Mouse (Mus musculus): ENCODE data around the gene Narf.

GRCm38 (mm10) chr11:121282911-121283310 lies 45.9 kb downstream of the Narf start:
- TF ChIP-seq USF1 (IDR thresholded peaks at IDR 0.05; ENCODE audit: low read depth) (no peak), MAX (IDR thresholded peaks at IDR 0.05) (no peak), CTCF (IDR thresholded peaks at IDR 0.05; ENCODE audit: control insufficient read depth, insufficient read depth, insufficient read length) (no peak), CEBPB (IDR thresholded peaks at IDR 0.05; ENCODE audit: low read depth) (no peak)

Data from C2C12 (cell line).